Mouse (Mus musculus) cerebellum, adult 2 months (tissue): ENCODE results near the gene Tepsin. TPM values are rescaled to one million over a fixed set of nuclear protein-coding genes. Genes with fewer than 3 reads are reported as not detected.

ENCODE experiments used
- DNase-seq, 2 experiments: peaks; one replicate each; pipeline ENCODE4 v3.0.0; 2021
- H3K27ac ChIP-seq: fragments of 200-500 bp; 2 replicates; pipeline ENCODE4 v1.5.1; 2012; ENCODE audit warnings: low read length, control low read depth, inconsistent platforms; ENCODE audit not compliant: insufficient read depth
- H3K27me3 ChIP-seq: fragments of 200-500 bp; 2 replicates; pipeline ENCODE4 v1.6.1; 2012; ENCODE audit warnings: inconsistent platforms, mild to moderate bottlenecking, low read length, moderate library complexity; ENCODE audit not compliant: control insufficient read depth, insufficient read depth
- H3K4me1 ChIP-seq: fragments of 200-500 bp; 2 replicates; pipeline ENCODE4 v1.6.1; 2011; ENCODE audit warnings: low read length; ENCODE audit not compliant: control insufficient read depth, insufficient read depth
- H3K4me3 ChIP-seq: fragments of 200-500 bp; replicated peaks from 2 replicates; pipeline ENCODE3; 2011; ENCODE audit warnings: mild to moderate bottlenecking, low read depth, low read length, control low read depth; ENCODE audit not compliant: insufficient read depth
- CTCF ChIP-seq: fragments of 200-500 bp; IDR thresholded peaks from 2 replicates; pipeline ENCODE4 v1.5.1; 2011; ENCODE audit warnings: low read depth, mild to moderate bottlenecking, control low read depth, low read length, moderate library complexity, borderline replicate concordance; ENCODE audit not compliant: insufficient read depth
- POLR2A ChIP-seq: fragments of 200-500 bp; IDR thresholded peaks from 2 replicates; pipeline ENCODE4 v1.6.1; 2011; ENCODE audit warnings: low read length, control low read depth, borderline replicate concordance; ENCODE audit not compliant: insufficient read depth
- WGBS: fragments of 180-500 bp; shearing (Covaris S2); methylation state at CpG from one replicate; pipeline ENCODE4 v1.1.7; 2018; 5-methylcytosine and 5-hydroxymethylcytosine counted together
- polyA plus RNA-seq: library from polyadenylated mRNA; depleted of rRNA; stranded (reverse); fragments of >200 nt; gene quantifications from 2 replicates; pipeline ENCODE4 v1.2.3, GENCODE M21; 2012; rRNA removed

Tepsin gene
- 43.5 and 44.7 TPM in 2 replicates for polyA plus RNA-seq

DNA sequence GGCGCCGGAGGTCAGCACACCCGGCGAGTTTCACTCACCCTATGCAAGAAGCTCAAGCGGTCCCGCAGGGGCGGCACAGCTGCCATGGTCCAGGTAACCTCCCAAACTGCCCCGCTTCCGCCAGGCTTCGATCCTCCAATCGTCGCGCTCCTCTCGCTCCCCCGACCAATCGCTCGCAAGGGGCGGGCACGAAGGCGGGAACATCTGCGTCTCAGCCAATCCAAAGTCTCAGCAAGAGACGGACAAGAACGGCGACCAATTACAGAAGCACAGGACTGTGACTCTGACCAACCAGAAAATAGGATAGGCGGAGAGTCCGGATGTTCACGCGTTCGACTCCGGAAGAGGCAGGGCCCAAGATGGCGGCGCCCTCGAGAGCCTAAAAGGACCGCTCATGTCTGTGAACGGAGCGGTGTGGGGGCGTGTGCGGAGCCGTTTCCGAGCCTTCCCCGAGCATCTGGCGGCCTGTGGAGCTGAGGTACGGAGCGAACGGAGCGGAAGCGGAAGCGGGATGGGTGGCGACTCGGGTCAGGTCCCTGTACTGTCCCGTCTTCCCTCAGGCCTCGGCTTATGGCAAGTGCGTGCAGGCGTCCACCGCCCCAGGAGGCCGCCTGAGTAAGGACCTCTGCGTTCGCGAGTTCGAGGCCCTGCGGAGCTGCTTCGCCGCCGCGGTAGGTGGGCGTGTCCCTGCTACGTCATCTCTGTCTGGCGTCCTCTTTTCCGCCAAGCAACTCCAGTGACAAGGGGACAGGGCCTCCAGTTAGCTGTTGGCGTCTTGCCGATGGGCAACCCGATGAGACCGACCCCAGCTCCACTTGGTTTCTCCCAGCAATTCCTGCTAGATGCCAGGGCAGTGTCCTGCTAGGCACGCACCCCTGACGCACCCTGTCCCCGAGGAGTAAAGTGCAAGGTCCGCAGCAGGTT is at the start of gene Tepsin, which contains the start of gene Ndufaf8:
TSS of gene Tepsin (minus strand) at position 144 of the 924 bp plus-strand sequence.
TSS of gene Ndufaf8 (plus strand) at position 341 of the 924 bp plus-strand sequence.
- TF ChIP-seq CTCF (no peak), POLR2A (peak; percentile 67; the same call in 1 of the 2 replicates)
- WGBS: under 1% methylated on average over 77 of the region's 77 CpGs

DNA sequence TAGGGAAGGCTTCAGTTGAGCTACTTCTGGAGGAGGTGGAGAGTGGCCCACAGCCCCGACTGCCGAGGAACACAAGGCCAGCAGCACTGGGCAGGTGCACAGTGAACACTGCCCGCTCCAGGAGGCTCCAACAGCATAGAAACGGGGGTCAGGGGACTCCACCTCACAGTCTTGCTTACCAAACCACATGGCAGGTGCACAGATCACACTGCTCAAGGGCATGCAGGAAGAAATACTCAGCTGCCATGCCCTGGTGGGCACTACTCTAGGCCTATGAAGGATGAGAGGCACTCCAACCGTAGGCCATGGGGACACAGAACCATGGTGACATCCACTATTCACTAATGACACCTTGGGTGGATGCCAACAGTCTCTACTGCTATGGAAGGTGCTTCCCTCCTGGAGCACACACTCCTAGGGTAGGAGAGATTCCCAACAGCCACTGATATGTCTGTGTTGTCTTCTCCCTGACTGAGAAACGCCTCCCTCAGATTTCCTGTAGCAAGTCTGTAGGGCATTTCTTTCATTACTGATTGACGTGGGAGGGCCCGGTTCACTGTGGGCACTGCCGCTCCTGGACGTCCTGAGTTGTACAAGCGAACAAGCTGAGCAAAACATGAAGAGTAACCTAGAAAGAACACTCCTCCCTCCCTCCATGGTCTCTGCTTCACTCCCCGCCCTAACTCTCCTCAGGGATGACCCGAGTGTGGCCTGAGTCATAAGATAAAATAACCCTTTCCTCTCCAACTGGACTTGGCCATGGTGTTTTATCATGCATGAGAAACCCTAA is 45.4 kb upstream of the Tepsin start:
- 87% methylated on average over 13 of the region's 13 CpGs for WGBS
- TF ChIP-seq CTCF (no peak), POLR2A (no peak)
- no peak for DNase-seq

More for the DNA sequence above, at the start of gene Tepsin, which contains the start of gene Ndufaf8:
- Histone ChIP-seq H3K4me1 (peaks cover 9% of the 10 kb centered on the region), H3K27ac (peak within 1 kb of the TSS; percentile 21), H3K27me3 (no peaks in the 10 kb centered on the region), H3K4me3 (peak within 1 kb of the TSS; percentile 73)
- DNase-seq: peak; percentile 99 to 100

DNA sequence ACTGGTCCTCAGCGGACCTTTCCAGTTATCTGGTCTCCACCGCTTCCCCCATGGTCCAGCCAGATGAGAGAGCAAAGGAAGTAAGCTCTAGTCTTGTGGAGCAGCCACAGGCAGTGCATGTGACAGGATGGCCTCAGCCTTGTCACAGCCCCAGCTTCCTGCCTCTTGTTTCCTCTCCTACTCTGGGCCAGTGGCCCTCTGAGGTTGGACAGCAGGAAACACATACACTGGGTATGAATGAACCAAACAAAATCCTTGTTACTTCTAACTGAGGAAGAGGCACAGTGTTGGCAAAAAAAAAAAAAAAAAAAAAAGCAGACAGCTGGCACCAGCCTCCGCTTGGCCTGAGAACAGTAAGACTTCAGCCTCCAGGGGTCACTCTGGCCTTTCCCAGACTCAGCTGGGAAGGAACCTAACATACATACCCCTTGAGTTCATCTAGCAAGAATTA is 44.1 kb upstream of the Tepsin start:
- peak in 1 of 2 experiments; percentile 22 for DNase-seq
- no peak overlapping the region for H3K27ac ChIP-seq
- no peak for TF ChIP-seq POLR2A
- TF ChIP-seq CTCF: peak; percentile 6; the same call in 1 of the 2 replicates
- peaks cover 20% of the 10 kb centered on the region for H3K4me1 ChIP-seq
- 67% methylated on average over 3 of the region's 3 CpGs for WGBS
- H3K27me3 ChIP-seq: no peaks in the 10 kb centered on the region
- no peak overlapping the region for H3K4me3 ChIP-seq

More for the DNA sequence above, 45.4 kb upstream of the Tepsin start:
- H3K27ac ChIP-seq: no peak overlapping the region
- H3K4me1 ChIP-seq: peaks cover 19% of the 10 kb centered on the region
- no peaks in the 10 kb centered on the region for H3K27me3 ChIP-seq
- H3K4me3 ChIP-seq: no peak overlapping the region

DNA sequence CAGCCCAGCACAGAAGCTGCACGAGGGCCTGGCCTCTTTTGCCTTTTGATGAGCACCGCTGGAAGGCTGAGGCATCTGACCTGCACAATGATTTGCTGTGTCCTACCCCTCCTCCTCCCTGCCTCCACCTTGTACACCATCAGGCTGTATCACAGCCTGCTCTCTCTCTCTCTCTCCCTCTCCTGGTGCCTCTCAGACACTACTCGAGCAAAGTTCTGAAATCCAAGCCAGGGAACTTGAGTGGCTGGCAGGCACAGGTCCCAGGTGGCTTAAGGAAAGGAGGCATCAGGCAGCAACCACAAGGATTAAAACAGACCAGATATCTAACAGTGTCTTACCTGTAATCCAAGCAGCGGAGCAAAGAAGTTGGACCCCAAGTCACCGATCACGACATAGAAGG is 41.7 kb upstream of the Tepsin start:
- no peaks in the 10 kb centered on the region for H3K27me3 ChIP-seq
- DNase-seq: no peak
- no peak overlapping the region for H3K27ac ChIP-seq
- no peak overlapping the region for H3K4me3 ChIP-seq
- H3K4me1 ChIP-seq: peaks cover 23% of the 10 kb centered on the region
- WGBS: 64% methylated on average over 6 of the region's 6 CpGs
- TF ChIP-seq CTCF (no peak), POLR2A (no peak)

DNA sequence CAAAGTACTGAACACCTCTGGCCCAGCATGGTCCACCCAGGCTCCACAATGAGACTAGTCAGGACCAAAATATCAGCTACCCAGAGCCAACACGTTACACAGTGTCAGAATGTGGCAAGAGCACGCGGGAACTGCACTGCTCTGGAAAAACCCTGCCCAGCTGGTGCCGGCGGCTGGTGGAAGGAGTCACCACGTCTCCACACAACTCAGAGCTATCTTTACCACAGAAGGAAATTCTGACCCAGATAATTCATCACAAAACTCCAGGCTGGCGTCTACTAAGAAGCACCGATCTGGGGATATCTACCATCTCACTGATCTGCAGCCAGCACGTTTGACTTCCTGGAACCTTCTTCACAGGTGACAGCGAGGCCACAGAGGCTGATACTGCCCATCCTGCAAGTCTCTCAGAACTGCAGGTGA is 40.8 kb upstream of the Tepsin start:
- no peak overlapping the region for H3K27ac ChIP-seq
- 48% methylated on average over 10 of the region's 10 CpGs for WGBS
- TF ChIP-seq CTCF (no peak), POLR2A (no peak)
- no peak for DNase-seq
- H3K4me3 ChIP-seq: no peak overlapping the region
- peaks cover 23% of the 10 kb centered on the region for H3K4me1 ChIP-seq
- H3K27me3 ChIP-seq: no peaks in the 10 kb centered on the region

DNA sequence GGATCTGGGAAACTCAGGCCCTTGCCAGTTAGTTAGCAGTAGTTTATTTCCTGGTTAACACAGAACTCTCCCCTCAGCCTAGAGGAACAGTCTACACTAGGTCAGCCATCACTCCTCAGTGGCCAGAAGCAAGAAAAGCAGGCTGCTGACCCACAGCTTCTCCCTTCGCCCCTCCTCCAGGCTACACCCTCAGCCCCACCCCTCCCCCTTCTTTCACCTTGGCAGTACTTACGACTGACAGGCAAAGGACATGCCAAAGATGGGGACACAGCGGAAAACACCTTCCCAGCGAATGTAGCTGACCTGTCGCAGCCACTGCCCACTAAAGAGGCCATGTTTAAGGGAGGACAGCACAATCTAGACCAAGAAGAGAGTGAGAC is 39.1 kb upstream of the Tepsin start:
- H3K27me3 ChIP-seq: no peaks in the 10 kb centered on the region
- TF ChIP-seq CTCF (no peak), POLR2A (no peak)
- no peak overlapping the region for H3K4me3 ChIP-seq
- DNase-seq: no peak
- H3K4me1 ChIP-seq: peaks cover 12% of the 10 kb centered on the region
- 59% methylated on average over 5 of the region's 5 CpGs for WGBS
- H3K27ac ChIP-seq: no peak overlapping the region

DNA sequence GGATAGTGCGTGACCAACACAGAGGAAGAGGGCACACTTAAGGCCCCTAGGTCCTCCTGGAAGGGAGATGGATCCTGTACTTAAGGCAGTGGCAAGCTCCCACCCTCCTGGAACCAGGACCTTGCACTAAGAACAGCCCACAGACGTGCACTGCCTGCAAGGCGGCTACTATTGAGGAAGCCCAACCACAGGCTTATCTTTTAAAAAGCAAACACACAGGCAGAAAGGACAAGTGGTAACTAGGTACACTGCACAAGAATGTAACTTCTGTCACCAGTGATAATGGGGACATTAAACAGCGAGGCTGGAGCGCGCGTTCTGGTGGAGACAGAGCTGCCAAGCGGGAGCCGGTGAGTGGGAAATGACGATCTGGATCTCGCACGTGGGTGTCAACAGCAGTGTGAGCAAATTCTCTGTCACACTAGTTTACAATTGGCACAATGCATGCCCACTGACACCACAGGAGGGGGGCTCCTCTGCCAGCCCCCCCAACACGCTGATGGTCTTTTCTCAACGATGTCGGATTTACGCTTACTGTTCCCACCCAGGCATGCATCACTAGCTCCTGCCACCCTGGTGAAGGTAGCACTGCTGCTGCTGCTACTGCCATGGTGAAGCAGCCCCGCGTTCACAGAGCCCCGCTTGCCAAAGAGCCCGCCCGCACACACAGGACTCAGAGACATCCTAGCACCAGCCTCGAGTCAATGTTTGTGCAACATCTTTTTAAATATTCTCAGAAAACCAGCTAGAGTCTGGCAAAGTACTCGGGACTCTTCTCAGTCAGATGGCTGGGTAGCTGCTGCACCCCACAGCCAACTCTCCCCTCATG is 38.5 kb upstream of the Tepsin start:
- no peak for DNase-seq
- Histone ChIP-seq H3K4me3 (no peak overlapping the region), H3K27me3 (no peaks in the 10 kb centered on the region), H3K4me1 (peaks cover 10% of the 10 kb centered on the region), H3K27ac (no peak overlapping the region)
- 62% methylated on average over 23 of the region's 23 CpGs for WGBS
- TF ChIP-seq POLR2A (no peak), CTCF (no peak)

DNA sequence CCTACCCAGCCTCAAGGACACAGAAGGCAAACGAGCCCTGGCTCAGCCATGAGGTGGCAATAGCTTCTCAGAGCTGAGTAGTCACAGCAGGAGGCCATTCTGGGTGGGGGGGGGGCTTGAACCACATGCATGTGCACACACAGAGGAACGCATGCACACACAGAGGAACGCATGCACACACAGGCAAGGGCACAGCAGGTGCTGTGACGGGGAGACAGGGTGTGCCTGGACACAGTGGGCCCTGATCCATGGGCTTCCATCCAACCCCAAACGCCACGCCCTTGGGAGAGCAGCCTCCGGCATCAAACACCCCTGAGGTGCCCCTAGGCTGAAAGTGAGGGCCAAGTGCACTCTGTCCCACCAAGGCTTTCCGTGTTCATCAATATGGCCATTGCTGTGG is 37.7 kb upstream of the Tepsin start:
- no peak for DNase-seq
- Histone ChIP-seq H3K4me3 (no peak overlapping the region), H3K27me3 (no peaks in the 10 kb centered on the region), H3K27ac (no peak overlapping the region), H3K4me1 (peaks cover 10% of the 10 kb centered on the region)
- TF ChIP-seq POLR2A (no peak), CTCF (no peak)
- WGBS: 50% methylated on average over 8 of the region's 8 CpGs
